Mouse (Mus musculus): Measurements from ENCODE around the gene Tbc1d4.

DNA sequence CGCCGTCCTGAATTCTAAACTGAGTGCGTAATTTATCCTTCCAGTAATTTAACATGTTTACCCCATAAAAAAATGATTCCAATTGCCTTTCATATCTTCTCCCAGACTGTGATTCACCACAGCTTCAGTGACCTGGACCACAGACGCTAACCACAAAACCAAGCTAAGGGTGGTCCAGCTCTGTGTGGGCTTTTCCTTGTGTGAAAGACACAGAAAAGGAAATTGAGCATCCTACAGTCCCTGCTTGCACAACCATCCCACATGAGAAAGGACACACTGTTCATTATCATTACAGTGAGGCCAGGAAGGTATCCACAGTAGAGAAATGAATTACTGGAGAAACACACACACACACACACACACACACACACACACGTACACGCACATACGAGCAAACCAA lies 99.2 kb downstream of the Tbc1d4 start:
- TF ChIP-seq POLR2A (IDR thresholded peaks at IDR 0.05; ENCODE audit: insufficient read depth, low read length): no peak
- TF ChIP-seq CTCF (IDR thresholded peaks at IDR 0.05; ENCODE audit: low read depth, low read length): no peak

Data from ES-Bruce4 (cell line).